Mouse (Mus musculus): ENCODE measurements around the gene Spata31d1a.

The Spata31d1a gene

DNA sequence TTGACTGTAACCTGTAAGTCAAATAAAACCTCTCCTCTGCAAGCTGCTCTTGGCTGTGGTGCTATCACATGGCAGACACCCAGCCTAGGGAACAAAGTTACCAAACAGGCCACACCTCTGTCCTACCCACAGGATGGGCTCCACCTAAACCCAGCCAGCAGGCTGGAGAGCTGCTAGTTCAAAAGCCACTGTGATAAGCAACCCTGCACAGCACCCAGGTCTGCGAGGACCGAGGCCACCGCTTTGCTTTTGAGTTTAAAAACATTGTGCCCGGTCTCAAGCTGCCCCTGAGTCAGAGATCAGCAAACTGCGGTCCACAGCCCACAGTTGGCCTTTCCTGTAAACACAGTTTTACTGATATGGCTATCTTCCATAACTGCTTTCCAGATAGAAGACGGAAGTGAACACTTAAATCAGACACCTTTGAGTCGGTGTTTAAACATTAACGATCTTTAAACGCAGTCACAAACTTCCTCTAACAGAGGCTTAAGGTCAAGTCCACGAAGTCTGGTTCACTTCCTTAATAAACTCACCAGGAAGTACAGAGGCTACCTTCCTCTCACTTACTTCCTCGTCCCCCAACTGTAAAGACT is 41.5 kb downstream of the Spata31d1a start:
- in situ Hi-C loops (cut with MboI, MseI) = no loop called here

DNA sequence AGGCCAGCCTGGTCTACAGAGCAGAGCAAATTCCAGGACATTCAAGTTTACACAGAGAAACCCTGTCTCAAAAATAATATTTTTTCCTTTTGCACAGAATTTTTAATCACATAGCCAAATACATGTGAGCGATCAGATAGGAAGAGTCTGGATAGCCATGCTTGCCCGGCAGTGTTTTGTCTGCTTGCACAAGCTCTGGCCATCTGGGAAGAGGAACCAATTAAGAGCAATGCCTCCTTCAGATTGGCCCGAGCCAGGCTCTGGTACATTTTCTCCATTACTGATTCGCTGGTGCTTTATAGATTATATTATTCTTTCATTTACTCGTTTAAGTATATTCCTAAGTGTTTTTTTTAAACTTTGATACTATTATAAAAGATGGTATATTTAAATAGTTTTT is 42.4 kb downstream of the Spata31d1a start:
- in situ Hi-C loops (cut with MboI, MseI) = no loop called here

DNA sequence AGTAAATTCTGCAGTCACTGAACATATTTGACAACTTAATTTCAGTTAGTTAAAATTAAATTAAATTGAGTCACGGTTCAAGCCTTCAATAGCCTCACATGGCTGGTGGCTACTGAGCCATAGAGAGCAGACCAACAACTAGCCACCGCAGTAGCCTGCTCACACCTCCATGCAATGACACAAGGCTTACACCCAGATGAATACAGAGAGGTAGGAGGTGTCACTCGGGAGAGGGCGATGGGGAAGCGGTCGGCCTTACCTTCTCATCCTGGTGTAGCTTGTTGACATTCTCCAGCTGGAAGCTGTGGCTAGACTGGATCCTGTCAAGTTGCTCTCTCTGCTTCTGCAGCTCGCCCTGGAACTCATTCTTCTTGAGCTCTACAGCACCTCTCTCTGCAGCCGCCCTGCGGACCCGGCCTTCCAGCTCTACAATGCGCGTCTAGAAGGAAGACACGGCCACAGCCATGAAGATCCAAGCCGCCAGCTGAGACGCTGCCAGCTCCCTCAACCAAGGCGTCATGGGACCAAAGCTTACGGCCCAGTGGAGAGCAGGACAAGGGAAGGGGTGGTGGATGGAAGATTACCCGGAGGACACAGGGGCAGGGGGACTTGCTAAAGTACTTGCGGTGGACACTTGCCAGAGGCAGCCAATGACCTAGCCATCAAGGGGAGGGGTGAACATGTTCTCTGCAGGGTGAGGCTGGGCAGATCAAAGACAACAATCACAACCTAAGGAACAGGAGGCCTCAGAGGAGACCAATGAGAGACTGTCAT is 46.0 kb downstream of the Spata31d1a start:
- in situ Hi-C loops (cut with MboI, MseI) = no loop called here

DNA sequence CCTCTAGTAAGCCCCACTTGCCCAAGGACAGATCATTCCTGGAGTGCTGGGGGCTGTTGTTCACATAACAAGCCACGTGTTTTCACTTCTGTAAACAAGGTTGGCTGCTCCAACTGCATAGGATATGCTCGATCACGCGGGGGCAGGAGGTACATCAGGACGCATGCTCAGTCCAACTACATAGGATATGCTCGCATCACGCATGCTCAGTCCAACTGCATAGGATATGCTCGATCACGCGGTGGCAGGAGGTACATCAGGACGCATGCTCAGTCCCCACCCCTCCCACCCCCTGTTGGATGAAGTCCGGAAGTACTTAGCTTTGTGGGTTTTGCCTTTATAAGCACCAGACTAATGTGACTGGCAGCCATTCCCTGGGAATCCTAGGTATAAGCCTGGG is 48.2 kb downstream of the Spata31d1a start:
- in situ Hi-C loops (cut with MboI, MseI) = no loop called here

DNA sequence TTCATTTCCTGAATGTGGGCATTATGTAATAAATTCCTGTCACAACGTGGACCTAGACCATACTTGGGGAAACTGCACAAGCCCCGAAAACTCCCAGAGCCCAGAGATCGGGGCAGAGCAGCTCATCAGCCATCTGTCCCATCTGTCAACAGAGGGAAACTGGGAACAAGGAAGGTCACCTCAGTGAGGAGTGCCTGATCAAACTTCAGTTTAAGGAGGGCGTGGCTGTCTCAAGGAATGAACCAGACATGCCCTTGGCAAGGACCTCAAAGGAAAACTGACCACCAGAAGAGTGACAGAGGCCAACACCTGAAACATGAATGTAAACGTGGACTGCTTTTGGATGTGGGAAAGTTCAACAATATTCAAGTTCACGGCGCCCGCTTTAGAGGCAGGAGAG is 48.7 kb downstream of the Spata31d1a start:
- in situ Hi-C loops (cut with MboI, MseI) = no loop called here

DNA sequence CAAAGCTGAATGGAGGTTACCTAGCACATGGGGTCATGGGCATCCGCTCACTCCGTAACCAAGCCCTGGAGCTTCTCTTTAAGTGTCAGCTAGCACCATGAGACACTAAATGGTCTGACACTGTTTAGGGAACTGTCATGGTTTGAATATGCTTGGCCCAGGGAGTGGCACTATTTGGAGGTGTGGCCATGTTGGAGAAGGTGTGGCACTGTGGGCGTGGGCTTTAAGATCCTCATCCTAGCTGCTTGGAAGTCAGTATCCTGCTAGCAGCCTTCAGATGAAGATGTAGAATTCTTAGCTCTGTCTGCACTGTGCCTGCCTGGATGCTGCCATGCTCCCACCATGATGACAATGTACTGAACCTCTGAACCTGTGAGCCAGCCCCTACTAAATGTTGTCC is 49.8 kb downstream of the Spata31d1a start:
- in situ Hi-C loops (cut with MboI, MseI) = no loop called here

DNA sequence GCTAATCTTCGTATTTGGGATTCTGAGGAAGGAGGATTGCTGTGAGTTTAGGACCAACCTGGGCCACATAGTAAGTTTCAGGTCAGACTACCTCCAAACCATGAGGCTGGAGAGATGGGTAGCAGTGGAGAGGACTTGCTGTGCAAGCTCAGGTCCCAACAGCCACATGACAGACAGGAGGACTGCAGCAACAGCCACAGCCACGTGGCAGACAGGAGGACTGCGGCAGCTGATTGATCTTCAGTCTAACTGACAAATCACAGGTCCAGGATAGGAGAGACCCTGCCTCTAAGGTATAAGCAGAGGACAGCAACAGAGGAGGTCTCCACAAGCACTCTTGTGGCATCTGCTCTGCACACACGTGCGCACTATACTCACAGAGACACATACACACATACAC is 52.3 kb downstream of the Spata31d1a start:
- in situ Hi-C loops (cut with MboI, MseI) = no loop called here

DNA sequence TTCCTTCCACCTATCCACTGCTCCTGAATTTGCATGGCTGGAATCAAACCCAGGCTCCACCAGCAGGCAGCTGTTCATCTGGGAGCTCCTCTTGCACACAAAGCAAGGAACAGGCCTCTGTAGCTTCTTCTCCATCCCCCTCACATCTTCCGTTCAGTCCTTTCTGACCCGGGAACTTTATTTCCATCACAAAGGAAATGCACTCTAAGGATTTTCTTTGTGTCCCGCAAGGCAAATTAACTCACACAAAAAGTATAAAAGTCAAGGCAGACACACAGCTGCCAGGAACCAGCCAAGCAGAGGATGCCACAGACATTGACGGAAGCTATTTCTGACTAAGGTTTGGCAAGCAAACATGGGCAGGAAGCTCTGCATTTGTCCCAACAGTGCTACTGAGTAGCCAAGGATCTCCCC is 53.1 kb downstream of the Spata31d1a start:
- in situ Hi-C loops (cut with MboI, MseI) = no loop called here

DNA sequence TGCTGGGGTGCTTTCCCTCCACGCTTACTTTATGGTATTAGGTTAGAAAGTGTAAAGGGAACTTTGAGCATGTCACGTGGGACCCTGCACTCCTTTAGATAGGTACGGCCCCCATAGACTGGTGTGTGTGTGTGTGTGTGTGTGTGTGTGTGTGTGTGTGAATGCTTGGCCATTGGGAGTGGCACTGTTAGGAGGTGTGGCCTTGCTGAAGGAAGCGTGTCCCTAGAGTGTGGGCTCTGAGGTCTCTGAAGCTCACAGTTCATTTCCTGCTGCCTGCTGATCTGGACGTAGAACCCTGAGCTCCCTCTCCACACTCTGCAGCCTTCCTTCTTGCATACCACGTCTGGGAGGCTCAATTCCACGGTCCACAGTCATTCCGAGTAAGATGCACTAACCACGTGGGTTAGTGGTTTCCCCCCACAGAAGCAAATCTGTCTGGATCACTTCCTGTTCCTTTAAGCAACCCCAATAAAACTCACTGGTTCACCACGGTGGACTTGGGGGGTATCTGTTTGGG is 53.8 kb downstream of the Spata31d1a start:
- in situ Hi-C loops (cut with MboI, MseI) = no loop called here

DNA sequence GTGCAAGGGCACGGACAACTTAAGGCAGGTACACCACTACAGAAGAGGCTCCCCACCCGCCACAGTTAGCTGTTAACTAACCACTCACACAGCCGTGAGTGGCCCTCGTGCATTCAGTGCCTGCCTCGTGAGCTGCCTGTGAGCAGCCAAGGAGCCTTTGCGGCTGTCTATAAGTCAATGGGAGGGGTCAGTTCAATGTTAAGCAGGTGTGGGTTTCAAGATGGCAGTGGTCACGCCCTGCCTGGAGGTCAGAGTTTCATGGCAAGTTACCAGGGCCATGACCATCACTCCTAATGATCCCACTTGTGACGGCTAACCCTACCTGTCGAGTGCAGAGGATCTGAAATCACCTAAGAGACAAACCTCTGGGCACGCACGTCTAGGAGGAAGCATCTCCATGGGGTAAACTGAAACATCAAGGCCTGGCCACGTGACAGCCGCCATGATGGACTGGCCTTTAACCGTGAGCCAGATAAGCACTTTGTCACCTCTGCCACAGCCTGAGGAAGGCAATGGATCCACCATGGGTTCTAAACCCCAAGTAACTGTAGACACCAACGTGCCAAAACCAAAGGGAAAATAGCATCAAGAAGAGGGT is 54.3 kb downstream of the Spata31d1a start:
- in situ Hi-C loops (cut with MboI, MseI) = no loop called here

DNA sequence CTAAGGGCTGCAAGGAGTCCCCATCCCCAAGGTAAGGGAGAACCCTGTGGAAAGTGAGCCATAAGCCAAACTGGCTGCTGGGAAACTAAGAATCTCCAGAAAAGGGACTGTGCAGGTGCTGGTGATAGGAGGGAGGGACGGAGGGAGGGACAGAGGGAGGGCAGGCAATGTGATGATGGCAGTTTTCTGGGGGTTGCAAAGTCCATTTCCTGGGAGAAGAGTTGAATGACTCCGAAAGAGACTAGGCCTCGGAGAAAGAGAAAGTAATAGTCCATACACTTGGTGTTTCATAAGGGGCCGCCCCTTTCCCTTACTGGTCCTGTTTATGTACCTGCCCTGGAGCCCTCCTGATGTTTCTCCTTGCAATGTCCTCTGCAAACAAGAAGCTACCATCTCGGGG is 55.7 kb downstream of the Spata31d1a start:
- in situ Hi-C loops (cut with MboI, MseI) = no loop called here

DNA sequence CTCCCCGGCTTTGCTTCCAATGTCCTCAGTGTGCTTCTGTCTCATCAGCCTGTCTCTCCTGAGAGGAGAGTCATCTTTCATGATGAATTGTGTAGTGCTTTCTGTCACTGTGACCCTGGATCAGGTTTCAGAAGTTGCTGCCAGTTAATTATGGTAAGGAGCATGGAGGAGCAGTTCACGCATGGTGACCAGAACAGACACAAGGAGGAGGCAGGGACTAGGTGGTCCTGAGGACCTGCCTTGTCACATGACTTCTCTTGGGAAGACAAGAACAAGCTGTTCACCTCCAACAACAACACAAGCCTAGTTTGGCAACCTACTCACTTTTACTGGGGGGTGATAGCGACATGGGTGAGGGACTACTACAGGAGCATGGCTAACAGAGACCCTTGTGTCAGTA is 57.0 kb downstream of the Spata31d1a start:
- in situ Hi-C loops (cut with MboI, MseI) = no loop called here

DNA sequence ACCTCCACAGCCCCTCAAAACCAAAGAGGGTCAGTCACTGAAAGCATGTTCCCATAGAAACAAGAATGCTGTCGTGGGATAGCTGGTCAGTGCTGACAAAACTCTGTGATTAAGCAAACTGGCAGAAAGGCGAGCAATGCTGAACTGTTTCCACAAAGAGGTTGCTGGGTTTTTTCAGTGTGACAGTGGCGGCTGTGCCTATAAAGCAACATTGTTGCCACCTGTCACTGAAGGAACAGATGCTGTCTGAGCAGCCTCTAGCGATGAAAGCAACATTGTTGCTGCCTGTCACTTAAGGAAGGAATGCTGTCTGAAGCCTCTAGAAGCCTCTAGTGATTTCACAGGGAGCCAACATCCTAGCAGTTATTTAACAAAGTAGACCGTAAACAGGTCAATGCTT is 57.5 kb downstream of the Spata31d1a start:
- in situ Hi-C loops (cut with MboI, MseI) = no loop called here
